Mouse (Mus musculus) naive thymus-derived CD4-positive, alpha-beta T cell, adult 2 months (primary cell): Measurements from ENCODE around the gene Rfc5.
"Not testable (repeated sequence)": the region's sequence is repeated elsewhere in the genome, so short reads cannot be mapped to it uniquely, and the experiment has no call there.

ENCODE experiments used
- DNase-seq: peaks from one replicate; pipeline ENCODE4 v3.0.0-alpha.2; 2011; ENCODE audit warnings: low read depth

Rfc5 gene

GRCm38 (mm10) chr5:117388877-117389276, at the start of gene Rfc5:
Gene Rfc5, minus strand, starts transcription at chr5:117389047.
- peak; percentile 94 for DNase-seq

GRCm38 (mm10) chr5:117433501-117433900, 44.7 kb upstream of the Rfc5 start:
- not testable (repeated sequence) for DNase-seq

DNA sequence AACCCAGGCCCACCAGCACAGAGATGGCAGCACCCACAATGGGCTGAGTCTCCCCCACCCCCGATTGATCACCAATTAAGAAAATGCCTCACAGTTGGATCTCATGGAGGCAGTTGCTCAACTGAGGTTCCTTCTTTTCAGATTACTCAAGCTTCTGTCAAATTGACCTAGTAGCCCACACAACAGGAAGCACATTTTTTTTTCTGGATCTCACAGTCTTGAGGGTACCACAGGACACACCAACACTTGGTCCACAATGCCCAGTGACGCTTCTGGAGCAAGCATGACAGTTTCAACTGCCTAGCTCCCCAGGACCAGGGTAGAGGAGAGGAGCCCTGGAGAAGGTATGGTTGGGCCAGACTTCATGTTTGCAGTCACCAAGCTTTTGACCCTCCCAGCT, 28.6 kb upstream of the Rfc5 start:
- DNase-seq, result no peak

DNA sequence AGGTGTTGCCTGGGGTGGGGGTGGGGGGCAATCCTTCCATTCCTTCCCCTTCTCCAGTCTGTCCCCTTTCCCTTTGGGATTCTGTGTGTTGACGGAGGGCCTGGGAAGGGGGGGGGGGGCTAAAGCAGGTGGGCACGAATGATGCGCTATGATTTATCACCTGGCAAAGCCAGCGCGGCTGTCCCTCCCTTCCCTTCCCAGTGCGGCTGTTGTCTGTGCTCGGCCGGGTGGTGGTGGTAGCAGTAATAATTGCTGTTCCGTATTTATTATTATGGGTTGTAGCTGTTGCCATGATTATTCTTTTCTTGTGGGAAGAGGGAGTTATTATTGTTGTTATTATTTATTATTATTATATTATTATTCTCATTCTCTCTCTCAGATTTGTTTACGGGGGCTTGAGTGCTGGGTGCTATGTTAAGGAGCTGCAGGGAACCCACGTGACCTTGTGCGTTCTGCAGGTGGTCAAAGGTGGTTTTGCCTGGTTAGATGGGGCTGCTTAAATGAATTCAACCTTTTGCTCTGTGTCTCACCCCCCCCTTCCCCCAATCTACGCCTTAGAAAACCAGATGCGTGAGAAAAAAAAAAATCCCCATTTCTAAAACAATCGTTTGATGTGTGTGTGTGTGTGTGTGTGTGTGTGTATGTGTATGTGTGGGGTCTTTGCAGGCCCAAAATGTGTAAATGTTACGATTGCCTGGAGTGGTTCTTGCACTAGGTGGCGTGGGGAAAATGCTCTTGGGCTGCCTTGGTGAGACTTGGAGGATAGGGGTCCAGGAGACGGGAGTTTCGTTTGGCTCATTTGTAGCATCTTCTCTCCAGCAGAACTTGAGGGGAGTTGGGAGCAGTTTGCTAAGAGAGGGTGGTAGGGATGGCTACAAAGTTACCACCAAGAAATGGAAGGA, 26.4 kb upstream of the Rfc5 start:
- DNase-seq, result no peak

DNA sequence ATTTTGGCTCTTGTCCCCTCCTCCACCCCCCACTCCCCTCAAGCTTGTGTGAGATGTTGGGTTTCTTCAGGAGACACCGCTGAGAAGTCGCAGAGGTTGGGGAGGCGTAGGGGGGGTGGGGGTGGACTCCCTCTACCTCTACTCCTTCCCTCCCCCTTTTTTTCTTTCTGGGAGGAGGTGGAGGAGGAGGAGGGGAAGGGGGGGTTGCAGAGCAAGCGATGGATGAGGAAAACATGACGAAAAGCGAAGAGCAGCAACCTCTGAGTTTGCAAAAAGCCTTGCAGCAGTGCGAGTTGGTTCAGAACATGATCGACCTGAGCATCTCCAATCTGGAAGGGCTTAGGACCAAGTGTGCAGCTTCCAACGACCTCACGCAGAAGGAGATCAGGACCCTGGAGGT, 25.8 kb upstream of the Rfc5 start:
- no peak for DNase-seq

- no peak for DNase-seq
Observed at GRCm38 (mm10) chr5:117413507-117414501, 25.0 kb upstream of the Rfc5 start, which contains the start of gene Ksr2. Gene Ksr2, plus strand, starts transcription at chr5:117414000.

DNA sequence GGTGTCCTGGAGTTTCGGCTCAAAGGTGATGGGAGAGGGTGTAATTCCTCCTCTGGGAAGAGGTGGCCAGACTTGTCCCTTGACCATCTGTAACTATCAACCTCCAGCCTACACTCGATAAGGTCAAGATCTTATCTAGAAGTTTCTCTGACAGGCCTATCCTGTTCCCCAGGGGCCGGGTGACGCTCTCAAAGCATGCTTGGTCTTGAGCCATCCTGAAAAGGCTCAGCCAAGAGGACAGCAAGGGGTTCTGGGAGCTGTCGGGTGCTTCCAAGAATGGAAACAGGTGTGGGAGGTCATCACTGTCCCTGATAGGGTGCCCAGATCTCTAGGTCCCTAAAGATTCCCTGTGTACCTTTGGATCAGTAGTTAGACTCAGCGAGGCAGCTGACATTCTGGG, 20.5 kb upstream of the Rfc5 start:
- no peak for DNase-seq

DNA sequence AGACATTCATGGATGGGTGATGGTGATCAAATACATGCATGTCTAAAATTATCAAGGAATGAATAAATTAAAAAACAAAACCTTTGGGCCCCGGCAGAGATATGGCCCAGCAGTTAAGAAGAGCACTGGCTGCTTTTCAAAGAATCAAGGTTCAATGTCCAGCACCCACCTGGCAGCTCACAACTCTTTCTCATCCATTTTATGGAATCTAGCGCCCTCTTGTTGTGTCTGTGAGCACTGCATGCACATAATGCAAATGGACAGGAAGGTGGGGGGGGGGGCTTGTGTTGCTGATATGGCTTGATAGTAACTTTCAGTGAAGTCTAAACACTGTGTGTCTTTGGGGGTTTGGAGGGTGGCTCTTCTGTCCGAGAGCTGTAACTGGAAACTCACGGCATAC, 19.4 kb upstream of the Rfc5 start:
- DNase-seq, result peak; percentile 60

GRCm38 (mm10) chr5:117404671-117405070, 15.8 kb upstream of the Rfc5 start:
- not testable (repeated sequence) for DNase-seq

GRCm38 (mm10) chr5:117403609-117404008, 14.8 kb upstream of the Rfc5 start:
- no peak for DNase-seq

DNA sequence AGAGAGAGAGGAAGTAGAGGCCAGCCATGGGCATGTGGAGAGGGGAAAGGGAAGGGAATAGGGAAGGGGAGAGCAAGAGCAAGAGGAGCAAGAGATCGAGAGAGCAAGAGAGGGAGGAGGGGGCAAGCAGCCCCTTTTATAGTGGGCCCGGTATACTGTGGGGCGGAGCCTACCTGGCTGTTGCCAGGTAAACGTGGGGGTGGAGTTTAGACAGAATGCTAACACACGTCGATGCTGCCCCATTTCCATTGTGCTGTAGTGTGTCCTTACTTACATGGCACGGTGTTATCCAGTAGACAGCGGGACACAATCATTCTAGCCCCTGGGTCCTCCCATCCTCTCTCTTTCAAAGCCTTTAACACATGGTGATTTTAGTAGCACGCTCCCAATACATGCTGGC, 10.4 kb upstream of the Rfc5 start:
- no peak for DNase-seq

- no peak for DNase-seq
Observed at GRCm38 (mm10) chr5:117398007-117398550, 9.2 kb upstream of the Rfc5 start.

DNA sequence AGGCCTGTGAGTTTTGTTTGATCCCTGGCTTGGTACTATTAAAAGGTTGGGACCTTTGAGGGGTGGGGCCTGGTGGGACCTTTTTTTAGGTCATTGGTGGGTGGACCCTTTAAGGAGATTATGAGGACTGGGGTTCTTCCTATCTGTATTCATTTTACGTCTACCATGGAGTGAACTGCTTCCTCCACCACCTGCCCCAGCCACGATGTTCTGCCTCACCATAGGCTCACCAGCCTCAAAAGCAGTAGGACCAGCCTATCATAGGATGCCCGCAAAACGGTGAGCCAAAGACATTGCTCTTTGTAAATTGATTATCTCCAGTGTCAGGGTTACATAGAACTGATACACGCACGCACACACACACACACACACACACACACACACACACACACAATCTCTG, 8.5 kb upstream of the Rfc5 start:
- DNase-seq, result no peak

GRCm38 (mm10) chr5:117396596-117397014, 7.8 kb upstream of the Rfc5 start:
- DNase-seq, result no peak

- no peak for DNase-seq
Observed at GRCm38 (mm10) chr5:117395834-117396233, 7.0 kb upstream of the Rfc5 start.

DNA sequence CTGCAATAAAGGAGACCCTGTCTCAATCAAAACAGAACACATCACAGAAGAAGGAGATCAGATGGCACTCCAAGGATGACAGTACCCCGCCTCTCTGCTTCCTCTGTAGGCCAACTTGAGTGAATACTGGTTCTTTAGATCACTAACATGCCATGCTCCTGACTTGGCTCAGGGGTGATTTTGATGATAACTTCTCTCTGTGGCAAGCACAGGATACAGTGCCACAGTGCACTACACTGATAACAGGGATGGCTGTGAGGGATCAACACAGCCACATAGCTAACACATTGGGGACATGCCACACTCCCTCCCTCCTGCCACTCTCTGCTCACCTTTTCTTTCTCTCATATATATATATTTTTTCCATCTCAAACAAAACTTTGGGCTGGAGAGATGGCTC, 2.0 kb upstream of the Rfc5 start:
- no peak for DNase-seq

DNA sequence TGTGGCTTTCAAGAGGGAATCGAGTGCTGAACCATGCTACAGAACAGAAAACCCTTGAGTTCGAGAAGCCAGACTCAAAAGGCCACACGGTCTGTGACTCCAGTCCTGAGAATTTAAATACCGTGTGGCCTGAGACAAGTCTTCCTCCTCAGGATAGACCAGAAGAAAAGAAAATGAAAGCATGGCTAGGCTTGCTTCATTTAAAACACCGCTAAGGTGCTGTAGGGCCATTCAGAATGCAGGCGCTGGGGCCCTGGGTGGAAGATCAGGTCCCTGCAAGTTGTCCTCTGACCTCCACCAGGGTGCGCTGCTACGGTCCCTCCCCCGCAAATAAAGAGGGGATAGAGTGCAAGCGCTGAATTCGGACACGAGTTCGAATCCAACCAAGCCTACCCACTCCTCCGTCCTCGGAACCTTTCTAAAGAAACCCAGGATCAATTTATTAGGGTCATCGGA, 523 bp downstream of the Rfc5 start:
- DNase-seq, result peak; percentile 77

DNA sequence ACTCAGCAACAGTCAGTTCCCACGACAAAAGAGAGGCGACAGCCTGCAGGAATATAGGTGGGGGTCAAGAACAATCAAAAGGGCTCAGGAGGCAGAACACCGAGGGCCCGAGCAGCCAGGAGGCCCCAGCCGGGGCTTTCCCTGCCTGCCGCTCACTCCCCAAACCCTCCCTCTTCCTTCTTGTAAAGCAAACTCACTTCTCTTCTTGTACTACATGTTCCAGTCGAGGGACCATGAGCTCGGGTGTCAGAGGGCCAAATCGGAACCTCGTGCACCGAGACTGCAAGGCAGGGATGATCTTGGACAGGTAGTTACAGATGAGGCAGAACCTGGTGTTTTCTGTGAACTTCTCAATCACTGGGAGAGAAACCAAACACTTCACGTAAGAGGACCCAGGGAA, 5.6 kb downstream of the Rfc5 start:
- DNase-seq, result no peak

DNA sequence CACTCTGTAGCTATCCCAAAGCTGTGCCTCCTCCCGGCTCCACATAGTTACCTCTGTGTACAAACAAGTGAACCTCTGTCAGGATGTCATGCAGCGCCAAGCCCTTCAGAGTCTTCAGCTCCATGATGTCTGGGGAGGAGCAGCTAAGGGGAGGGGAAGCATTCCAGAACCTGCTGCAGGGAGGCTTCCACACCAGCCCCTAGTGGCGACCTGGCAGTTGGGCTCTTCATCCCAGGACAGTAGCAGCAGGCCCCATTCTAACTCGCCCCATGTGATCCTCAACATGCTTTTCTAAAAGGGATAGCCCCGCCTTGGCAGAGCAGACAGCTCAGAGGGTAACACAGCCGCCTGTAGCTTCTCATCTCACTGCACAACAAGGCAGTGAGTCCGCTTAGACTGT, 7.1 kb downstream of the Rfc5 start:
- DNase-seq, result no peak

GRCm38 (mm10) chr5:117380199-117380598, 8.6 kb downstream of the Rfc5 start:
- no peak for DNase-seq

DNA sequence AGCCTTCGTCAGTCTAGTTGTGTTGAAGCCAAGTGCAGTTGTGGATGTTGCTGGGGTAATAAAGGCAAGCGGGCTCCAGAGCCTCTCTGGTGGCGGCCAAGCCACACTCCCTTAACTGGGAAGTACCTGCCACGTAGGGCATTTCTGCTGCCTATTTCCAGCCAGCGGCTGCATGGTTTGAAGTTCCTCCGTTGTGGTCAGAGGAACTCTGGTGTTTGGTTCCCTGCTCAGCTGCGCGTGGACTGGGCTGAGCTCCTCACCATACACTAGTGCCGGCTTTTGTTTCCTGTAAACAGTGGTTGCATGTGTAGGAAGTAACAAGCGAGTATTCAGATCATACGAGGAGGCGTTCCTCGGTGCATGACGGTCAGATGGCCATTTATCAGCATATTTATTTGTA, 11.1 kb downstream of the Rfc5 start:
- not testable (repeated sequence) for DNase-seq

GRCm38 (mm10) chr5:117376331-117376761, 12.5 kb downstream of the Rfc5 start:
- no peak for DNase-seq
